In genomic region chr2:153509211-153510029, GRCm38 (mm10) we compare ENCODE assay signal across 9 mouse cellular contexts. TPM values are rescaled to one million over a fixed set of nuclear protein-coding genes. Genes with fewer than 3 reads are reported as not detected.
DNase-seq lines count a peak whose midpoint lies in the region; ATAC-seq and TF ChIP-seq lines count a peak whose summit lies in the region.
"Had no signal": no experiment of that assay in that cellular context is flagged by ENCODE, and none has a peak within 500 bp of the region (broad histone marks: within the 10 kb centered on the region; RNA-seq: fewer than 3 reads in every experiment).

No protein-coding gene starts in this region.

- 0 out of 2 replicates have a peak overlapping the region, but pooled peaks have one; percentile 33 for H3K27ac ChIP-seq in lung, embryonic 14.5 days (ENCODE audit: low read depth)
- H3K27ac ChIP-seq in liver, embryonic 14.5 days = peak overlapping the region; percentile 5

- peak; percentile 63 for DNase-seq in lung, embryonic 14.5 days
- DNase-seq in lung, postnatal 4 days = no peak
- DNase-seq in cerebellum, adult 11-12 months = peak; percentile 81
- no peak for DNase-seq in liver, embryonic 14.5 days (ENCODE audit: low read depth in 3 of 3, low spot score in 3 of 3)
- no peak for DNase-seq in gastrocnemius, postnatal 14 days
- DNase-seq in heart, adult 9 months (ENCODE audit: low spot score in 2 of 2) = no peak

- H3K4me1 ChIP-seq in lung, embryonic 14.5 days (ENCODE audit: insufficient read depth) = peaks cover 6% of the 10 kb centered on the region; the same call in 1 of the 2 replicates
- peaks cover 18 to 22% of the 10 kb centered on the region in 2 experiments for H3K4me1 ChIP-seq in liver, embryonic 14.5 days (replicated peaks; ENCODE audit: control insufficient read depth in 2 of 2, insufficient read depth in 2 of 2, low read length in 1 of 2)

- no peaks in the 10 kb centered on the region for H3K27me3 ChIP-seq in lung, embryonic 14.5 days (ENCODE audit: insufficient read depth, low read length)
- no peaks in the 10 kb centered on the region for H3K27me3 ChIP-seq in liver, embryonic 14.5 days (ENCODE audit: control insufficient read depth, insufficient read depth, low read length)

- H3K9ac ChIP-seq in lung, embryonic 14.5 days = no peak overlapping the region
- 0 out of 2 replicates have a peak overlapping the region, but pooled peaks have one; percentile 2 for H3K9ac ChIP-seq in liver, embryonic 14.5 days (replicated peaks)

- no peaks in the 10 kb centered on the region for H3K9me3 ChIP-seq in lung, embryonic 14.5 days (ENCODE audit: low read depth, low read length)
- H3K9me3 ChIP-seq in liver, embryonic 14.5 days (ENCODE audit: control insufficient read depth, low read length) = no peaks in the 10 kb centered on the region

- no peak for TF ChIP-seq CTCF in lung, embryonic 14.5 days (IDR thresholded peaks at IDR 0.05; ENCODE audit: low read depth)
- TF ChIP-seq CTCF in liver, embryonic 14.5 days (IDR thresholded peaks at IDR 0.05; ENCODE audit: low read depth) = no peak

- TF ChIP-seq EP300 in liver, embryonic 14.5 days (IDR thresholded peaks at IDR 0.05; ENCODE audit: low read depth) = no peak

- no peak overlapping the region for H3K4me3 ChIP-seq in lung, embryonic 14.5 days (ENCODE audit: low read depth, low read length)
- no peak overlapping the region for H3K4me3 ChIP-seq in liver, embryonic 14.5 days (ENCODE audit: insufficient read depth in 1 of 2, low read depth in 2 of 2, low read length in 2 of 2)
- H3K4me3 ChIP-seq: myocyte had no signal

- 11% methylated on average over 18 of the region's 18 CpGs for WGBS in lung, embryonic 14.5 days
- 34% methylated on average over 18 of the region's 18 CpGs for WGBS in liver, embryonic 14.5 days (ENCODE audit: insufficient replicate concordance)

- peak overlapping the region; percentile 15; the same call in 1 of the 2 replicates for H3K4me2 ChIP-seq in lung, embryonic 14.5 days
- peak overlapping the region; percentile 12 for H3K4me2 ChIP-seq in liver, embryonic 14.5 days (ENCODE audit: low read depth)

- intact Hi-C loops in gastrocnemius, postnatal 14 days (cut with DNase I; ENCODE audit: low total_unique reads) = no loop called here

- peak; percentile 67 for ATAC-seq in lung, embryonic 14.5 days (ENCODE audit: insufficient read depth)
- 0 out of 2 replicates have a peak, but pooled peaks have one; percentile 11 for ATAC-seq in erythroblast, adult 5-6 weeks (replicated peaks; ENCODE audit: low FRiP score, poor library complexity, severe bottlenecking)
- ATAC-seq in liver, embryonic 14.5 days (ENCODE audit: insufficient read depth) = peak; percentile 51; the same call in 1 of the 2 replicates
- ATAC-seq in monocyte, adult 5-6 weeks (replicated peaks; ENCODE audit: insufficient number of reproducible peaks, low FRiP score, low TSS enrichment, poor library complexity, severe bottlenecking) = no peak

- no peaks in the 10 kb centered on the region for H3K36me3 ChIP-seq in lung, embryonic 14.5 days (ENCODE audit: insufficient read depth)
- H3K36me3 ChIP-seq in liver, embryonic 14.5 days (replicated peaks; ENCODE audit: control insufficient read depth, insufficient read depth, low read depth) = no peaks in the 10 kb centered on the region

RNA-seq across cellular contexts. Expression of gene 4930404H24Rik, which starts 16.8 kb away (rescaled TPM):
- not detected in 2 replicates for polyA plus RNA-seq in lung, embryonic 14.5 days (2014; fragmentation: Nextera tagmentation; extraction: Ambion mirVana)
- 7.1 TPM in 1 of 2 replicates, not detected in the other for total RNA-seq in erythroblast, adult 5-6 weeks (2015; ENCODE audit: low replicate concordance)
- not detected in 2 replicates for total RNA-seq in erythroblast, adult 5-6 weeks (2017; ENCODE audit: low replicate concordance)
- not detected in 2 replicates for polyA plus RNA-seq in liver, embryonic 14.5 days (2012; rRNA removed)
- not detected in 2 replicates for polyA plus RNA-seq in liver, embryonic 14.5 days (2014; fragmentation: Nextera tagmentation; extraction: Ambion mirVana)
- total RNA-seq in gastrocnemius, postnatal 14 days (2021) = not detected
- total RNA-seq in monocyte, adult 5-6 weeks (2017) = not detected in 3 replicates
- polyA plus RNA-seq: myocyte had no signal

RNA-seq across cellular contexts. Expression of gene Nol4l, which starts 20.4 kb away (rescaled TPM):
- 13.6 and 13.9 TPM in 2 replicates for polyA plus RNA-seq in lung, embryonic 14.5 days (2014; fragmentation: Nextera tagmentation; extraction: Ambion mirVana)
- 2.7 and 6.1 TPM in 2 replicates for total RNA-seq in erythroblast, adult 5-6 weeks (2015; ENCODE audit: low replicate concordance)
- total RNA-seq in erythroblast, adult 5-6 weeks (2017; ENCODE audit: low replicate concordance) = 1.8 and 4.3 TPM in 2 replicates
- polyA plus RNA-seq in liver, embryonic 14.5 days (2012; rRNA removed) = 5.7 and 6.0 TPM in 2 replicates
- 3.7 and 4.4 TPM in 2 replicates for polyA plus RNA-seq in liver, embryonic 14.5 days (2014; fragmentation: Nextera tagmentation; extraction: Ambion mirVana)
- total RNA-seq in gastrocnemius, postnatal 14 days (2021) = 1 to 10 TPM; 3.0 to 3.3 TPM
- 1.3 to 3.7 TPM (median 1.4 TPM) in 3 replicates for total RNA-seq in monocyte, adult 5-6 weeks (2017)

Comparison
In these comparisons a context has a peak if more than half of its experiments do, and no peak if none do; other contexts are left out.
1. DNase-seq: peak in lung, embryonic 14.5 days (single experiment) and cerebellum, adult 11-12 months (single experiment); none in lung, postnatal 4 days (0 of 2), liver, embryonic 14.5 days (0 of 3), gastrocnemius, postnatal 14 days (single experiment) and heart, adult 9 months (0 of 2).